Mouse (Mus musculus): ENCODE data around the gene Frem3.
A peak's percentile ranks its signal among the peaks of the same experiment; 100 is the strongest.

Frem3 gene

DNA sequence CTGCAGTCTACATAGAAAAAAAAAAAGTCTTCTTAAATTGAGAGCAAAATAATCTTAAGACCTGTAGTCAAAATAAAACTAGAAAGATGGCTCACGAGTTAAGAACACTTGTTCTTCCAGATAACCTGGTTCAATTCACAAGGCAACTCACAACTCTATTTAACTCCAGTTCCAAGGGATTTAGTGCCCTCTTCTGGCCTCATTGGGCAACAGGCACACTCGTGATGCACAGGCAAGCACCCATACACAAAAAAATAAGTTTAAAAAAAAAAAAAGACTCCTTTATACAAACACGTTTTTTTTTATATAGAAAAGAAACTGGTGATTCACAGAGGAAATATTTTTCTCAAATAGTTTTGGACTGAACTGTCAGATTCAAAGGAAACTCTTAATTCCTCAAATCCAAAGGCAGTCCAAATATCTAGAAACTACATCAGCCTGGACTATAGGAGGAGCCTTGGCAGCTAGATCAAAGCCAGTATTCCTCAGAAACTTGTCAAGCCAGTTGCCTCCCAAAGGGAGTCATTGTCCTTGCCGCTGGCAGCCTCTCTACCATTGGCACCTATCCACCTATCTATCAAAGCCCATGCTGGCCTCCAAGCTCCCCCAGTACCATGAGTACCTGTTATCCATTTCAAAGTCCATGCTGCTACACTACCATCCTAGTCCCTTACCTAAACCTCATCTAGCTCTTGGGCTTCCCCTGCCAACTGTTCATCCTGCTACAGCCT is 100.0 kb downstream of the Frem3 start:
- no peak for DNase-seq (ENCODE audit: low read depth in 1 of 2, low spot score in 2 of 2)

GRCm38 (mm10) chr8:80714461-80714860 is 103.6 kb downstream of the Frem3 start:
- no peak for DNase-seq (ENCODE audit: low read depth in 1 of 2, low spot score in 2 of 2)

GRCm38 (mm10) chr8:80732326-80732725 is 121.4 kb downstream of the Frem3 start:
- DNase-seq (ENCODE audit: low read depth in 1 of 2, low spot score in 2 of 2): no peak

DNA sequence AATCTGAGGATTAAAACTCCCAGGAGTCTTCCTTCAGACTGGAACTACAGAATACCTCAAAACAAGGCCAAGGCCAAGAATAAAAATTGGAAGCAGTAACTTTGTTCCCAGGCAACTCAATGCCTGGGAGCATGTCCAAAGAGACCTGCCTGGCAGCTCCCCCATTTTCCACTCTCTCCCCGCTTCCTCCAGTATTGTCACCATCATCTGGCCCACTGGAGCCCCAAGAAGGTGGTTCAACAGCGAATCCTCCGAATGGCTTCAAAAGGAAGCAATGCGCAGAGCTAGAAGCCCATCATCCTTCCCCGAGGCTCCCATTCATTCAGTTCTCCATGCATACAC is 127.1 kb downstream of the Frem3 start:
- no peak for DNase-seq (ENCODE audit: low read depth in 1 of 2, low spot score in 2 of 2)

DNA sequence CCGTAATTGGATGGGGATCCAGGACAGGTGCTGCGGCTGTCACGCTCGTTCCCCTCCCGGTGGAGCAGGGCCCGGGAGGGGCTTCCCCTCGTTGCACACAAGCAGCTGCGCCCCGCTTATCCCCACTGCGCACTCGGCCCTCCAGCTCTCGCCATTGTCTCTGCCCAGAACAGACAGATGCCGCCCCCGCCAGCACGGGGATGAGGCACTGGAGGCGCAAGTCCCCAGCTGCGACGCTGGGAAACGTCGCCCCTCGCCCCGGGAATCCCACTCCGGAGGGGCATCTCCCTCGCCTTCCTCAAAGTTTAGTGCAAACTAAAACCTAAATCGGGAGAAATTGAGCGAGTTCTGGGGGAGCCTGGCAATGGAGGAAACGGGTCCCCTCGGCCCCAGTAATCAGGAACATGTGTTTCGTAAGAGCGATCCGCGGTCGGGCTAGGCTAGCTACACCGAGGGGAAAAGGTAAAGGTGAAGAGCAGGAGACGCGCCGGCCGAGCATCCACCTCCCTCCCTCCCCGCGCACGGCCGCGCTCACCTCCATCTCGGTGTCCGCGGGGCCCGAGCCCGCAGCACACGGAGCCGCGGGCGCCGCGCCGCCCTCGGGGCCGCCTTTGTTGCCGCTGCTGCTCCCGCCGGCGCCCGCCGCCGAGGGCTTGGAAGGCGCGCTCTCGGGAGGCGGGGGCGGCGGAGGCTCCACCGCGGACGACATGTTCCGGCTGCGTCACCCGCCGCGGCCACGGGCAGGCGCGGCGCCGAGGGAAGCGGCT is 127.7 kb downstream of the Frem3 start:
- peak in 1 of 2 experiments; percentile 14 for DNase-seq (ENCODE audit: low read depth in 1 of 2, low spot score in 2 of 2)

GRCm38 (mm10) chr8:80739155-80739924 is 128.5 kb downstream of the Frem3 start, which contains the start of gene Smarca5:
Gene Smarca5 (minus strand): TSS chr8:80739497.
- peak; percentile 89 to 96 for DNase-seq (ENCODE audit: low read depth in 1 of 2, low spot score in 2 of 2)

DNA sequence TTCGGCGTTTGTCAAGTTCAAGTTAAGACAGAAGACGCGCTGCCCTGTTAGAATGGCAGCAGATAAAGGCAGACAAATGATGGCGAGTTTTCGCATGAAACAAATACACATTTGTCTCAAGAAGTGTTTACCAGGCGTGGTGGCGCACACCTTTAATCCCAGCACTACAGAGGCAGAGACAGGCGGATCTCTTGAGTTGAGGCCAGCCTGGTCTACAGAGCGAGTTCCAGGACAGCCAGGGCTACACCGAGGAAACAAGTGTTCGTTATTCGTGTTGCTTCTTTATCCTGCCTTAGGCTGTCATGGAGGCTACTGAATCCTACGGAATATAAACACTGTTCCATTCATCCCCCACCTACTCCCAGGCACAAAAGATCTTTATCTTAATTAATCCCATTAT is 129.1 kb downstream of the Frem3 start:
- no peak for DNase-seq (ENCODE audit: low read depth in 1 of 2, low spot score in 2 of 2)
